Mouse (Mus musculus) cerebellum, adult 11 months (tissue): ENCODE data around the gene Slc35e3.

ENCODE experiments used
- DNase-seq: peaks from one replicate; pipeline ENCODE4 v3.0.0; 2022

Gene Slc35e3

GRCm38 (mm10) chr10:117746297-117746883, at the start of gene Slc35e3:
Gene Slc35e3, minus strand, starts transcription at chr10:117746365.
- peak; percentile 94 for DNase-seq

GRCm38 (mm10) chr10:117795206-117795605, 49.0 kb upstream of the Slc35e3 start:
- DNase-seq: no peak

- DNase-seq: no peak
Measured at GRCm38 (mm10) chr10:117793436-117794030, 47.4 kb upstream of the Slc35e3 start.

GRCm38 (mm10) chr10:117792141-117793091, 46.3 kb upstream of the Slc35e3 start, which contains the start of gene Nup107:
Gene Nup107, minus strand, starts transcription at chr10:117792705.
- DNase-seq: peak; percentile 100

- no peak for DNase-seq
Measured at GRCm38 (mm10) chr10:117791171-117791470, 45.0 kb upstream of the Slc35e3 start.

GRCm38 (mm10) chr10:117790421-117791170, 44.4 kb upstream of the Slc35e3 start:
- DNase-seq: no peak

- no peak for DNase-seq
Measured at GRCm38 (mm10) chr10:117790011-117790410, 43.8 kb upstream of the Slc35e3 start.

- no peak for DNase-seq
Measured at GRCm38 (mm10) chr10:117784646-117785045, 38.5 kb upstream of the Slc35e3 start.

- no peak for DNase-seq
Measured at GRCm38 (mm10) chr10:117783786-117784420, 37.7 kb upstream of the Slc35e3 start.

GRCm38 (mm10) chr10:117782491-117783260, 36.5 kb upstream of the Slc35e3 start:
- no peak for DNase-seq

- no peak for DNase-seq
Measured at GRCm38 (mm10) chr10:117782056-117782455, 35.9 kb upstream of the Slc35e3 start.

- DNase-seq: no peak
Measured at GRCm38 (mm10) chr10:117781021-117781725, 35.0 kb upstream of the Slc35e3 start.

GRCm38 (mm10) chr10:117780306-117780911, 34.2 kb upstream of the Slc35e3 start:
- no peak for DNase-seq

GRCm38 (mm10) chr10:117779581-117780305, 33.6 kb upstream of the Slc35e3 start:
- no peak for DNase-seq

- no peak for DNase-seq
Measured at GRCm38 (mm10) chr10:117778951-117779350, 32.8 kb upstream of the Slc35e3 start.

- DNase-seq: no peak
Measured at GRCm38 (mm10) chr10:117778328-117778910, 32.3 kb upstream of the Slc35e3 start.

GRCm38 (mm10) chr10:117777501-117778327, 31.5 kb upstream of the Slc35e3 start:
- DNase-seq: no peak

- no peak for DNase-seq
Measured at GRCm38 (mm10) chr10:117777103-117777470, 30.9 kb upstream of the Slc35e3 start.
